Mouse (Mus musculus): Measurements from ENCODE around the gene Gm14399. TPM values are rescaled to one million over a fixed set of nuclear protein-coding genes. Genes with fewer than 3 reads are reported as not detected.

Gm14399 gene
- total RNA-seq (2023; ENCODE audit: inconsistent age) = 1.1 to 4.9 TPM (median 1.9 TPM) in 4 replicates

GRCm38 (mm10) chr2:175141993-175142295 is at the start of gene Gm14399:
Gm14399 (minus strand) TSS chr2:175142012.

GRCm38 (mm10) chr2:175175401-175176180 is 33.8 kb upstream of the Gm14399 start, which contains the start of gene Gm14443:
Gm14443 (minus strand) TSS chr2:175175871.

Other genes starting within 250 kb of the Gm14399 start
- not detected in 4 replicates for gene Gm14444, start 131.8 kb downstream of the Gm14399 start, total RNA-seq (2023; ENCODE audit: inconsistent age)
- gene Gm14393, start 74.2 kb downstream of the Gm14399 start, total RNA-seq (2023; ENCODE audit: inconsistent age) = not detected in 4 replicates
- gene Gm14443, start 33.9 kb upstream of the Gm14399 start, total RNA-seq (2023; ENCODE audit: inconsistent age) = not detected in 4 replicates
- gene Gm14391, start 64.9 kb upstream of the Gm14399 start, total RNA-seq (2023; ENCODE audit: inconsistent age) = 7.9 to 11.6 TPM (median 10.7 TPM) in 4 replicates
- gene Gm14440, start 133.1 kb upstream of the Gm14399 start, total RNA-seq (2023; ENCODE audit: inconsistent age) = 1.9 to 2.9 TPM in 2 of 4 replicates, not detected in the others
- 5.0 to 6.7 TPM (median 5.8 TPM) in 4 replicates for gene Gm4631, start 196.2 kb upstream of the Gm14399 start, total RNA-seq (2023; ENCODE audit: inconsistent age)
- gene Zfp968, start 230.4 kb upstream of the Gm14399 start, total RNA-seq (2023; ENCODE audit: inconsistent age) = 1.3 to 1.9 TPM (median 1.4 TPM) in 4 replicates